Mouse (Mus musculus): ENCODE data around the gene Ankrd63. TPM values are rescaled to one million over a fixed set of nuclear protein-coding genes. Genes with fewer than 3 reads are reported as not detected.
"Not testable (repeated sequence)": the region's sequence is repeated elsewhere in the genome, so short reads cannot be mapped to it uniquely, and the experiment has no call there.

The Ankrd63 gene
- total RNA-seq, 2 experiments from 2014 or later, result 0.08 TPM; not detected in 1

DNA sequence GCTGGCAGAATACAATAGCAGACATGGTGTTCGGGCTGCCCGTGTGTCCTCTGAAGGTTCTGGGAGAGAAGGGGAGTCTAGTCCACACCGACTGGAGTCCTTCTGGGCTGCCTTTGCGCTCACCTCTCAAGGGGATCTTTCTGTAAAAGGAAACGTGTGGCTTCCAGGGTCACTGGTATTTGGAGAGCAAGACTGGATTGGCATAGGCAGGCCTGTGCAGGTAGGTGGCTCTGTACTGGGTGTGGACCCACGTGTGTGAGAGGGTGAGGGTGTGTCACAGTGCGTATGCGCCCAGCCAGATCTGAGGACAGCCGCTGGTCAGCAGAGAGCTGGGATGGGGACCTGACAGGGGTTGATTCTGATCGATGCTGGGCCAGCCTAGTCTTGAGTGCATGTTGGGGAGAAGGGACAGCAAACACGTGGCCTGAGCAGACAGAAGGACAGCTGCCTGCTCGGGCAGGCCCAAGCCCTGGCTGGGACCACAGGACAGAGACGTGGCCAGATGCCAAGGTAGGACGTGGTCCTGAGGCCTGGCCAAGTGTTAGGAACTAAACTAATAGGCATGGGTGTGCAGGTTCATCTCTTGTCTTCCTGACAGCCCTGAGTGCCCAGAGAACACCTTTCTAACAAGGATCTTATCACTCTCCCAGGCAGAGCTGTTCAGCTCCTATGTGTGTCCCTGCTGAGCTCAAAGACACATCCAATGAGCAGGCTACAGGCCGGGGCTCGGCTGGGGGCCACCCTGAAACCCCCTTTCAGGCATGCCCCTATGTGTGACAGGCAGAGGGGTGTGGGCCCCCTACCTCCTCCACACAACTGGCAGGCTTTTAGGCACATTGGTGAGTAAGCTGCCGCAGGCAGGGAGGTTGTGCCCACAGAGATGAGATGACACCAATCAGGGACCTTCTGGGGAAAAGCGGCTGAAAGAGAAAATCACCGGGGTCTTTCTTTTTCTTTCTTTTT lies 39.7 kb downstream of the Ankrd63 start:
- DNase-seq (ENCODE audit: low spot score in 2 of 2), result no peak

DNA sequence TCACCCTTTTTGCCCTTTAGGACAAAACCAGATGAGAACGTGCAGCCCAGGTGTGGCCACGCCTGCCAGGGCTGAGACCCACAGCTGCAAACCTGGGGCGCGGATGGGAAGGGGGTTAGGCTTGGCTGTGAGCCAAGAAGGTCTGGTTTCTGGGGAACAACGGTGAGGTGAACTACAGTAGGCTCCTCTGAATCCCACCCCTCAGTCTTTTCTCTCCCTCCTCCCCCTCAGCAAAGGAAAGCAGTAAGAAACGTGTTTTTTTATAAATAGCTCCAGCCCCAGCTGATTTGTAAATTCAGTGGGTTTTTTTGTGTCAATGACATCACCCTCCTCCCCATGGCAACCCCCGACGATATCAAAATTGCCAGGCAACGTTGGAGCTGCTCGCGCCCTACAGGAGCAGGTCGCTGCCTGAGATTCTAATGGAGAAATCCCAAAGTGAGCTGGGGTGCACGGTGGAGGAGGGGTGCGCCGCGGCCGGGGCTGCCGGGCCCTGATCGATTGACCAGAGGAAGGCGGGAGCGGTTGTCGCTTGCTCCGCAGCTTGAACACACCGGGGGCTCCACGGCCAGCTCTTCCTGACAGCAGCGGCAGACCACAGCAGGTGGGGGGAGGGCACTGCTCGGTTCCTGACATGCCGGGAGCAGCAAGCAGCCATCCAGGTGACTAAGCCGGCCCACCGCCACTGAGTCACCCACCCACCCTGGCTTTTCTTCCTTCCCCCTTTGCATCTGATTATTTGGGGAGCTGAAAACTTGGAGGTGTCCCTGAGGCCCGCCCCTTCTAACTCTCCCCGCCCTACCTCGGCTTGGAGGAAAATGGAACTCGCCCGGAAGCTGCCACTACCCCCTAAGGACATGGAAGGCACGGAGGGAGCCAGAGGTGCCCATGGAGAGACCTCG lies 40.6 kb downstream of the Ankrd63 start, which contains the start of gene Pak6:
Gene Pak6 (plus strand): TSS at position 402 of the 902 bp plus-strand sequence.
- DNase-seq (ENCODE audit: low spot score in 2 of 2), result no peak

DNA sequence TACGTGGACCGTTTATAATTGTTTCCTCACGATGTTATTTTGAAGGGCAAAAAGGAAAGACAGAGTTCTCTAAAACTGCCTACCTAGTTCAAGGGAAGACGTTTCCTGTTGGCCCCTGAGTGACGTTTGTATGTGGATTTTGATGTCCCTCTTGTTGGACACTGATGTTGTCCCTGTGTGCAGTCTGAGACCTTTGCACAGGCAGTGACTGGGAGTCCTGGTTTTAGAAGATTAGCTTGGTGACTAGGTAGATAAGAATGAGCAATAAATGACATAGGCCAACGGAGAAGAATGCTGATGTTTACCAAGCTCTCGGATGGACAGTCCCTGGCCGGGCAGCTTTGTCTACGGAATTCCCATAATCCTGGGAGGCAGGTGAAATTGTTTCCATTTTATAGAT lies 41.9 kb downstream of the Ankrd63 start:
- no peak for DNase-seq (ENCODE audit: low spot score in 2 of 2)

DNA sequence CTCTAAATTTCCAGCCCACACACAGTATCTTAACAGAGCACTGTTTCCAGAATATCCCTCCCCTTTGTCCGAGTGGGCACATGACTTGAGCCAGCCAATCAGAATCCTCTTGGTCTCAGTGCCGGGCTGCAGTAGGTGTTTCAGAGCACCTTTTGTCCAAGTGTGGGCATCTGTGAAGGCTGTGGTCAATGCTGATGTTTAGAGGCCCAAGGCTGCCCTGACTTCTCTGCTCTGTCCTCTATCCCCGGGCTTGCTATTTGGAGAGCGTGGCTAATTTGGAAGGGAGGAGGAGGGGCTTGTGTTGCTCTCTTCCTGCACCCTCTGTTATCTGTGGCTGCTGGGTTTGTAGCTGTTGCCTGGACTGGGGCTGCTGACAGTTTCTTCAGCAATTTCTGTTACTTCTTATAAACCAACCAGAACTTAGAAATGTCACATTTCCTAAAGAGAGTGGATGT lies 43.7 kb downstream of the Ankrd63 start:
- DNase-seq (ENCODE audit: low spot score in 2 of 2), result no peak

DNA sequence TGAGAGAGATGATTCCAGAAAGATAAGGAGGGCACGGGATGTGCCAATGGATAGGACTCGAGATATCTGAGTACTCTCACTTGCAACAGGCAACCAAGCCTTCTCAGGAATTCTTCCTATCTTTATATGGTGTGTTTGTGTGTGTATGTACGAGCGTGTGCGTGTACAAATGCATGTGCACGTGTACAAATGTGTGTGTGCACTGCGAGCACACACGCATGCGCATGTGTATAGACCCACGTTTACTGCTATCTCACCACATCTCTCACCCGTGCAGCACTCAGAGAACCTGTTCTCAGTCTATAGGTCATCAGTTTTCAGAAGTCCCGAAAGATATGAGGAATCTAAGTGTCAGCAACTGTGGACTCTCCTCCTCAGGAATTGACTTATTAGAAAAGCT lies 44.3 kb downstream of the Ankrd63 start:
- DNase-seq (ENCODE audit: low spot score in 2 of 2), result no peak

DNA sequence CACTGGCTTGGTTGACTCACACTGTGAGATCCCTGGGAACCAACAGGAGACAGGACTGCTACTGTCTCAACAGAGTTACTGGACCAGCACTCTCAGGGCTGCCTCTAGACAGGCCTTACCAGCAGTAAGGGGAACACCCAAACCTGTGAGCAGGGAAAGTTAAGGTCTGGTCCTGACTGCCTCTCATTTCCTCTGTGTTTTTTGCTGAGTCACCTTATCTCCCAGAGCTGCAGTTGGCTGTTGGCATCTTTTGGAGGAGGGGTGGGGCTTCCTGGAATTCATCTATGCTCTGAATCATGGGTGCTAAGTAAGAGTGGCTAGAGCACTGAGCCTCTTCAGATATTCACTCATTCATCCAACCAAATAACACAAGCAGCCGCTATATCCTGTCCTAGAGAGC lies 44.7 kb downstream of the Ankrd63 start:
- DNase-seq (ENCODE audit: low spot score in 2 of 2), result no peak

DNA sequence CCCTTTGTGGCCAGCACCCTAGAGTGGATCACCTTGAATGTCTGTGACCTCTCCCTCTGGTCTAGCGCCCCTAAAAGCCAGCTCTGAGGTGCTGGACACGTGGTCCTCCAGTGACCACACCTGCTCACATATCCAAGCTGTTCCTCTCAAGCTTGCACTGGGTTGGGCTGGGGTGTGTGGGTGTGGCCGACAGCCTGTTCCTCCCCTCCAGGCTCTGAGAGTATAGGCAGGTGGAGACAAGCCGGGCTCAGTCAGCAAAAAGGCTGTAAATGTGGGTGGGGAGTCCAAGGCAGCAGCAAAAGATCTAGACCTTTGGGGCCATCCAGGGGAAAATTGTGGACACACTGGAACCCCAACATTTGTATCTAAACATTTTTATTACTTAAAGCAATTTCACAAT lies 45.3 kb downstream of the Ankrd63 start:
- no peak for DNase-seq (ENCODE audit: low spot score in 2 of 2)

DNA sequence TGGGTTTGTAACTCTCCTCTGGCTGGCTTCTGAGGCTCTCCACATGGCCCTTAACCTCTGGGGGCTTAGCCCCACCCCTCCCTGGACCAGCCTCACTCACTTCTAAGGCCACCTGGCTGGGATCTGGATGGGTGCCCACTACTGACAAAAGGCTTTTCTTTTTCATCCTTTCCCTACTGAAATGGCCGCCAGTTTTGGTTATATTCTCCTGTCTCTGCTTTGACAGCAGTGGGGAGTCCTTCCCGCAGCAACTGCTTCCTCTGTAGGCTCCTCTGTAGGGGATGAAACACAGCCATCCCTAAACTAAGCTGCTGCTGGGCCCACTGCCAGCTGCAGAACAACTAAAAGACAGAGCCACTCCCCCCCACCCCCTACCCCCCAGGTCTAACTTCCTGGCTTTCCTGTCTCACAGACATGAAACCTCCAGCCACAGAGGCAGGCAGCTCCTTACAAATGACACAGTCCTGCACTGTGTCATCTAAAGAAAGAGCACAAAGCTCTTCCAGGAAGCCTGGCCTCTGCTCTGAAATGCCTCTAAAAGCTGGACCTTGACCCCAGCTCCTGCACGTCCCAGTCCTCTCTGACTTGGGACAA lies 47.0 kb downstream of the Ankrd63 start:
- no peak for DNase-seq (ENCODE audit: low spot score in 2 of 2)

DNA sequence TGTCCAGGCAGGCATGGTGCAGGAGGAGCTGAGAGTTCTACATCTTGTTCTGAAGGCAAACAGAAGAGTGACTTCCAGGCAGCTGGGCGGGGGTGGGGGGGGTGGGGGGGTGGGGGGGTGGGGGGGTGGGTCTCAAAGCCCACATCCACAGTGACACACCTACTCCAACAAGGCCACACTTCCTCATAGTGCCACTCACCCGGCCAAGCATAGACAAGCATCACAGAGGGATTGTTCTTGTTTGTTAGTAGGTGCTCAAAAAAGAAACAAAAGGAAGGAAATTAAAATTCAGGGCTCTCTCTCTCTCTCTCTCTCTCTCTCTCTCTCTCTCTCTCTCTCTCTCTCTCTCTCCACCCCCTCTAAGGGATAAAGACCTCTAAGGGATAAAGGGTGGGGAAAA lies 53.1 kb downstream of the Ankrd63 start:
- not testable (repeated sequence) for DNase-seq (ENCODE audit: low spot score in 2 of 2)

Other genes starting within 250 kb of the Ankrd63 start
- gene Srp14, start 224.3 kb downstream of the Ankrd63 start, total RNA-seq (2021), result 100 to 1,000 TPM; 144 to 148 TPM
- 10 to 100 TPM; 20.5 to 22.9 TPM for gene Bmf, start 154.3 kb downstream of the Ankrd63 start, total RNA-seq (2021)
- 10 to 100 TPM; 21.1 to 23.3 TPM for gene Bub1b, start 105.8 kb downstream of the Ankrd63 start, total RNA-seq (2021)
- under 1 TPM; 0.29 to 0.52 TPM for gene Pak6, start 40.7 kb downstream of the Ankrd63 start, total RNA-seq (2021)
- gene Plcb2, start 24.5 kb upstream of the Ankrd63 start, total RNA-seq (2021), result 1 to 10 TPM; 1.1 to 1.3 TPM
- 10 to 100 TPM in 1 of 2 experiments, 1 to 10 TPM in 1; 9.5 to 11.5 TPM for gene Inafm2, start 41.8 kb upstream of the Ankrd63 start, total RNA-seq (2021)
- gene Ccdc9b, start 58.7 kb upstream of the Ankrd63 start, total RNA-seq (2021), result 10 to 100 TPM; 11.0 to 12.8 TPM
- not detected for gene Phgr1, start 68.8 kb upstream of the Ankrd63 start, total RNA-seq (2021)
- under 1 TPM; 0.13 to 0.15 TPM for gene Disp2, start 75.8 kb upstream of the Ankrd63 start, total RNA-seq (2021)
- 10 to 100 TPM; 18.5 to 23.0 TPM for gene Knstrn, start 110.0 kb upstream of the Ankrd63 start, total RNA-seq (2021)
- gene Ivd, start 158.0 kb upstream of the Ankrd63 start, total RNA-seq (2021), result 10 to 100 TPM; 71.4 to 74.5 TPM
- 10 to 100 TPM; 15.2 to 15.4 TPM for gene Bahd1, start 196.4 kb upstream of the Ankrd63 start, total RNA-seq (2021)
- gene Chst14, start 222.5 kb upstream of the Ankrd63 start, total RNA-seq (2021), result 10 to 100 TPM; 19.5 to 19.7 TPM

Measured in gastrocnemius, postnatal 4 days (tissue).